ENCODE assay signal across 8 mouse cellular contexts in the genomic region with DNA sequence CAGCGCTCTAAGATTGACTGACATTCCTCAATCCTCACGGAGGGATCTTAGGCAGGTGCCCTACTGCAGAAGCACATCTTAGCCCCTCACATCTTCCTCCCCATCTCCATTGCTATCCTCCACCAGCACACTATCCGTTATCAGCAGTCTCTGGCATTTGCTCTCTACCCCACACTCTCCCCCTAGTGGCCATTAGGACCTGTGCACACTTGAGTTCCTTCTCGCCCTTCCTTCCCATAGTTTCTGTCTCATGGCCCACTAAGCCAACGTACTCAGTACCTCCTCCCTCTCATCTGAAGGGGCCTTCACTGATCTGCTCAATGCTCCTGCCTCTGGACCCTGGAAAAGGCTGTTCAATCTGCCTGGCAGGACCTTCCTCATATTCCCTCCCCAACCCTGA. TPM values are rescaled to one million over a fixed set of nuclear protein-coding genes. Genes with fewer than 3 reads are reported as not detected.
DNase-seq lines count a peak whose midpoint lies in the region; ATAC-seq lines count a peak whose summit lies in the region.

No protein-coding gene starts in this region.

- DNase-seq in cerebellum, adult 11-12 months = peak; percentile 68
- DNase-seq in neural tube, embryonic 10.5 days (ENCODE audit: extremely low spot score, low spot score) = peak; percentile 45
- DNase-seq in cerebellum, adult 9-11 months = peak; percentile 73
- DNase-seq in kidney, postnatal 14 days = peak; percentile 45
- DNase-seq in left cerebral cortex, postnatal 14 days (ENCODE audit: low spot score in 2 of 2) = no peak

- no peaks in the 10 kb centered on the region for H3K36me3 ChIP-seq in neural tube, embryonic 15.5 days

- peaks cover 23% of the 10 kb centered on the region for H3K27me3 ChIP-seq in neural tube, embryonic 15.5 days (replicated peaks)

- H3K4me3 ChIP-seq in neural tube, embryonic 15.5 days (replicated peaks) = no peak overlapping the region

- WGBS in neural tube, embryonic 15.5 days = 9% methylated on average over 5 of the region's 5 CpGs

- H3K27ac ChIP-seq in neural tube, embryonic 15.5 days (replicated peaks) = no peak overlapping the region

- H3K9me3 ChIP-seq in neural tube, embryonic 15.5 days (replicated peaks) = no peaks in the 10 kb centered on the region

- H3K4me1 ChIP-seq in neural tube, embryonic 15.5 days = peaks cover 24% of the 10 kb centered on the region

- ATAC-seq in cerebellum, adult (ENCODE audit: insufficient number of reproducible peaks, low FRiP score, low TSS enrichment) = no peak
- ATAC-seq in neural tube, embryonic 15.5 days (ENCODE audit: low FRiP score) = no peak
- ATAC-seq in neutrophil, adult 5-6 weeks (ENCODE audit: extremely low read depth, insufficient number of reproducible peaks, low FRiP score, poor library complexity, severe bottlenecking) = peak; percentile 46; the same call in 1 of the 2 replicates

- H3K9ac ChIP-seq in neural tube, embryonic 15.5 days (replicated peaks) = no peak overlapping the region

- no peak overlapping the region for H3K4me2 ChIP-seq in neural tube, embryonic 15.5 days

- intact Hi-C loops in left cerebral cortex, postnatal 14 days (cut with DNase I) = loop anchor here (5.0 kb wide), 1 partner anchor 174 kb away; no protein-coding TSS in a partner anchor

RNA-seq across cellular contexts. Expression of a gene that starts 4.0 kb away (rescaled TPM):
- polyA plus RNA-seq in neural tube, embryonic 15.5 days (2015; fragmentation: Nextera tagmentation; extraction: Ambion mirVana) = 43.0 and 54.1 TPM in 2 replicates
- 2.8 and 5.5 TPM in 2 replicates for total RNA-seq in neutrophil, adult 5-6 weeks (2017)
- total RNA-seq in left cerebral cortex, postnatal 14 days (2021) = 100 to 1,000 TPM; 457 to 482 TPM

RNA-seq across cellular contexts. Expression of a gene that starts 59.1 kb away (rescaled TPM):
- polyA plus RNA-seq in neural tube, embryonic 15.5 days (2015; fragmentation: Nextera tagmentation; extraction: Ambion mirVana) = 1.1 TPM in 2 replicates
- total RNA-seq in neutrophil, adult 5-6 weeks (2017) = 0.93 and 1.7 TPM in 2 replicates
- under 1 TPM; 0.19 to 0.20 TPM for total RNA-seq in left cerebral cortex, postnatal 14 days (2021)

RNA-seq across cellular contexts. Expression of a gene that starts 59.4 kb away (rescaled TPM):
- 8.0 and 24.4 TPM in 2 replicates for polyA plus RNA-seq in neural tube, embryonic 15.5 days (2015; fragmentation: Nextera tagmentation; extraction: Ambion mirVana)
- total RNA-seq in neutrophil, adult 5-6 weeks (2017) = 0.70 and 2.3 TPM in 2 replicates
- total RNA-seq in left cerebral cortex, postnatal 14 days (2021) = under 1 TPM; 0.72 to 0.79 TPM

Comparison
In these comparisons a context has a peak if more than half of its experiments do, and no peak if none do; other contexts are left out.
1. DNase-seq: peak in cerebellum, adult 11-12 months (single experiment), neural tube, embryonic 10.5 days (single experiment), cerebellum, adult 9-11 months (single experiment) and kidney, postnatal 14 days (single experiment); none in left cerebral cortex, postnatal 14 days (0 of 2).
2. RNA of a gene that starts 4.0 kb away (total RNA-seq): 457 to 482 TPM in left cerebral cortex, postnatal 14 days; 2.8 to 5.5 TPM in neutrophil, adult 5-6 weeks; every median in the first group is over 10 times any median in the second.